Mouse (Mus musculus) intestine, embryonic 14.5 days (tissue): ENCODE results near the gene Pitpnm1. TPM values are rescaled to one million over a fixed set of nuclear protein-coding genes. Genes with fewer than 3 reads are reported as not detected.
A peak's percentile ranks its signal among the peaks of the same experiment; 100 is the strongest.
"Not testable (repeated sequence)": the region's sequence is repeated elsewhere in the genome, so short reads cannot be mapped to it uniquely, and the experiment has no call there.

ENCODE experiments used
- ATAC-seq: fragments of 200-750 bp; cut with Nextera tagmentation; replicated peaks from 2 replicates; pipeline ENCODE4 v1.8.0; 2017; ENCODE audit warnings: low read depth, moderate number of reproducible peaks, moderate TSS enrichment, moderate library complexity; ENCODE audit not compliant: low FRiP score, low TSS enrichment
- DNase-seq: peaks from one replicate; pipeline ENCODE4 v3.0.0-alpha.2; 2018; ENCODE audit warnings: low spot score
- H3K27ac ChIP-seq: fragments of 300-500 bp; sonication (generic); 2 replicates; pipeline ENCODE4 v1.5.1; 2014; ENCODE audit warnings: low read depth, mild to moderate bottlenecking, control low read depth
- H3K27me3 ChIP-seq: fragments of 300-500 bp; sonication (generic); replicated peaks from 2 replicates; pipeline ENCODE4 v1.6.1; 2014; ENCODE audit warnings: low read length, control low read depth; ENCODE audit not compliant: control insufficient read depth, insufficient read depth
- H3K36me3 ChIP-seq: fragments of 300-500 bp; sonication (generic); 2 replicates; pipeline ENCODE4 v1.6.1; 2014; ENCODE audit warnings: low read length, control low read depth; ENCODE audit not compliant: control insufficient read depth, insufficient read depth
- H3K4me1 ChIP-seq: fragments of 300-500 bp; sonication (generic); replicated peaks from 2 replicates; pipeline ENCODE4 v1.6.1; 2014; ENCODE audit warnings: low read length, control low read depth, mixed read lengths; ENCODE audit not compliant: control insufficient read depth, insufficient read depth
- H3K4me2 ChIP-seq: fragments of 300-500 bp; sonication (generic); 2 replicates; pipeline ENCODE4 v1.6.1; 2014; ENCODE audit warnings: low read length
- H3K4me3 ChIP-seq: fragments of 300-500 bp; sonication (generic); 2 replicates; pipeline ENCODE4 v1.5.1; 2014; ENCODE audit warnings: low read depth, low read length, control low read depth, mixed read lengths
- H3K9ac ChIP-seq: fragments of 300-500 bp; sonication (generic); 2 replicates; pipeline ENCODE4 v1.6.1; 2014; ENCODE audit warnings: mild to moderate bottlenecking, low read length
- H3K9me3 ChIP-seq: fragments of 300-500 bp; sonication (generic); 2 replicates; pipeline ENCODE4 v1.6.1; 2016; ENCODE audit warnings: low read length, control low read depth; ENCODE audit not compliant: control insufficient read depth
- WGBS: fragments of 180-500 bp; shearing (Covaris S2); extraction: QIAGEN DNeasy Blood & Tissue Kit; methylation state at CpG from one replicate; pipeline ENCODE4 v1.1.7; 2014; 5-methylcytosine and 5-hydroxymethylcytosine counted together
- polyA plus RNA-seq: library from polyadenylated mRNA; unstranded; fragments of >200 nt; fragmentation: Nextera tagmentation; extraction: Ambion mirVana; gene quantifications from 2 replicates; pipeline ENCODE4 v1.2.1, GENCODE M21; 2014

The Pitpnm1 gene
- polyA plus RNA-seq, 1 experiment from 2014 or later = 14.3 TPM

- not testable (repeated sequence) for H3K36me3 ChIP-seq, H3K27me3 ChIP-seq, H3K9me3 ChIP-seq, H3K4me3 ChIP-seq, ATAC-seq, DNase-seq, H3K4me1 ChIP-seq, H3K27ac ChIP-seq, H3K9ac ChIP-seq, H3K4me2 ChIP-seq
- 21% methylated on average over 4 of the region's 11 CpGs for whole genome bisulfite sequencing
These were observed 35.3 kb upstream of the Pitpnm1 start for GRCm38 (mm10) chr19:4064501-4064900.

- no peak overlapping the region for H3K9ac ChIP-seq
- ATAC-seq (no peak), DNase-seq (no peak)
- H3K27ac ChIP-seq = no peak overlapping the region
- no peaks in the 10 kb centered on the region for H3K9me3 ChIP-seq
- no peaks in the 10 kb centered on the region for H3K4me1 ChIP-seq
- H3K27me3 ChIP-seq = no peaks in the 10 kb centered on the region
- WGBS = 82% methylated on average over 6 of the region's 6 CpGs
- H3K4me2 ChIP-seq = no peak overlapping the region
- H3K4me3 ChIP-seq = no peak overlapping the region
- H3K36me3 ChIP-seq = no peaks in the 10 kb centered on the region
These were observed 33.5 kb upstream of the Pitpnm1 start for GRCm38 (mm10) chr19:4066280-4066679.

- H3K27me3 ChIP-seq = no peaks in the 10 kb centered on the region
- no peaks in the 10 kb centered on the region for H3K36me3 ChIP-seq
- no peaks in the 10 kb centered on the region for H3K9me3 ChIP-seq
- H3K4me1 ChIP-seq = no peaks in the 10 kb centered on the region
- ATAC-seq = no peak
- no peak overlapping the region for H3K4me3 ChIP-seq
- no peak overlapping the region for H3K27ac ChIP-seq
- no peak overlapping the region for H3K9ac ChIP-seq
- no peak overlapping the region for H3K4me2 ChIP-seq
- no peak for DNase-seq
These were observed 32.9 kb upstream of the Pitpnm1 start for GRCm38 (mm10) chr19:4066877-4067276.

GRCm38 (mm10) chr19:4068242-4068641 is 31.6 kb upstream of the Pitpnm1 start:
- H3K4me1 ChIP-seq, H3K36me3 ChIP-seq, H3K9me3 ChIP-seq, H3K4me2 ChIP-seq, DNase-seq, ATAC-seq, H3K4me3 ChIP-seq, H3K27me3 ChIP-seq, H3K27ac ChIP-seq, H3K9ac ChIP-seq: not testable (repeated sequence)
- 89% methylated on average over 2 of the region's 2 CpGs for WGBS

- H3K4me1 ChIP-seq = no peaks in the 10 kb centered on the region
- H3K9me3 ChIP-seq = no peaks in the 10 kb centered on the region
- H3K9ac ChIP-seq = no peak overlapping the region
- 70% methylated on average over 15 of the region's 15 CpGs for WGBS
- H3K4me3 ChIP-seq = no peak overlapping the region
- no peak overlapping the region for H3K27ac ChIP-seq
- H3K4me2 ChIP-seq = peak overlapping the region; percentile 12; the same call in 1 of the 2 replicates
- DNase-seq (no peak), ATAC-seq (no peak)
- no peaks in the 10 kb centered on the region for H3K36me3 ChIP-seq
- no peaks in the 10 kb centered on the region for H3K27me3 ChIP-seq
These were observed 30.9 kb upstream of the Pitpnm1 start for GRCm38 (mm10) chr19:4068717-4069410.

GRCm38 (mm10) chr19:4070311-4070710 is 29.5 kb upstream of the Pitpnm1 start:
- 60% methylated on average over 15 of the region's 15 CpGs for WGBS
- Histone ChIP-seq H3K9me3 (no peaks in the 10 kb centered on the region), H3K4me3 (no peak overlapping the region), H3K27ac (no peak overlapping the region), H3K36me3 (no peaks in the 10 kb centered on the region), H3K4me2 (no peak overlapping the region), H3K9ac (no peak overlapping the region), H3K4me1 (no peaks in the 10 kb centered on the region), H3K27me3 (no peaks in the 10 kb centered on the region)
- DNase-seq (no peak), ATAC-seq (no peak)

GRCm38 (mm10) chr19:4070756-4071155 is 29.0 kb upstream of the Pitpnm1 start:
- Histone ChIP-seq H3K27ac (no peak overlapping the region), H3K36me3 (no peaks in the 10 kb centered on the region), H3K9ac (no peak overlapping the region), H3K4me2 (no peak overlapping the region), H3K4me3 (no peak overlapping the region), H3K9me3 (no peaks in the 10 kb centered on the region), H3K27me3 (no peaks in the 10 kb centered on the region), H3K4me1 (no peaks in the 10 kb centered on the region)
- ATAC-seq = no peak
- no peak for DNase-seq
- 80% methylated on average over 8 of the region's 8 CpGs for WGBS

GRCm38 (mm10) chr19:4071406-4071805 is 28.4 kb upstream of the Pitpnm1 start:
- Histone ChIP-seq H3K4me1 (no peaks in the 10 kb centered on the region), H3K4me3 (no peak overlapping the region), H3K9ac (no peak overlapping the region), H3K4me2 (no peak overlapping the region), H3K27me3 (no peaks in the 10 kb centered on the region), H3K27ac (no peak overlapping the region), H3K9me3 (no peaks in the 10 kb centered on the region), H3K36me3 (no peaks in the 10 kb centered on the region)
- DNase-seq (no peak), ATAC-seq (no peak)
- WGBS = 88% methylated on average over 6 of the region's 6 CpGs

GRCm38 (mm10) chr19:4072706-4073424 is 26.9 kb upstream of the Pitpnm1 start:
- H3K9me3 ChIP-seq = no peaks in the 10 kb centered on the region
- no peak for ATAC-seq
- H3K27me3 ChIP-seq = no peaks in the 10 kb centered on the region
- no peak overlapping the region for H3K4me3 ChIP-seq
- no peaks in the 10 kb centered on the region for H3K36me3 ChIP-seq
- no peaks in the 10 kb centered on the region for H3K4me1 ChIP-seq
- WGBS = 74% methylated on average over 6 of the region's 6 CpGs
- H3K4me2 ChIP-seq = no peak overlapping the region
- no peak for DNase-seq
- H3K9ac ChIP-seq = no peak overlapping the region
- no peak overlapping the region for H3K27ac ChIP-seq
